Mouse (Mus musculus) lung, adult 2 months (tissue): Measurements from ENCODE around the gene Slc25a14.

Source experiments
- CTCF ChIP-seq: fragments of 200-500 bp; IDR thresholded peaks from 2 replicates; pipeline ENCODE4 v1.5.1; 2011; ENCODE audit warnings: mild to moderate bottlenecking, low read length, control low read depth; ENCODE audit not compliant: insufficient read depth
- POLR2A ChIP-seq: fragments of 200-500 bp; IDR thresholded peaks from 2 replicates; pipeline ENCODE4 v1.6.1; 2011; ENCODE audit warnings: low read depth, mild to moderate bottlenecking, control low read depth, low read length, borderline replicate concordance; ENCODE audit errors: extremely low read depth

GRCm38 (mm10) chrX:48644122-48644521 lies 20.9 kb downstream of the Slc25a14 start:
- TF ChIP-seq CTCF (peak; percentile 46), POLR2A (no peak)
